27 mouse cellular contexts compared by ENCODE assay signal in the genomic region with DNA sequence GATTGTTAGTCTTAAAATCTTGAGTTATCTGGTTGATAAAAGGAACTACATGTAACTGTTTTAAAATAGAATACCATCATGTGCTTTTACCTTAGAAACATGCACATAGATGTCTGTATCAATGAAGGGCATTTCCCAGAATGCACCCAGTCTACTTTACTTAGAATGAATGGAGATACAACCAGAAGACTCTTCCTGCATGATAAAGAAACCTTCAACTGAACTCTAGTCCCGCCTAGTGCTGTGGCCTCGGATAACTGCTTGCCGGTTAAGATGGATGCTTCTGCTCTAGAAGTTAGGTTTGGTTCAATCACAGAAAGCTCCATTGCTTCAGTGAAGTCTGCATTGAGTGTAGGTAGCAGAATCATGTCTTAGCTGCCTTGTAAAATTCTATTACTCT. TPM values are rescaled to one million over a fixed set of nuclear protein-coding genes. Genes with fewer than 3 reads are reported as not detected.
DNase-seq lines count a peak whose midpoint lies in the region; ATAC-seq lines count a peak whose summit lies in the region.
"Had no signal": no experiment of that assay in that cellular context is flagged by ENCODE, and none has a peak within 500 bp of the region (broad histone marks: within the 10 kb centered on the region; RNA-seq: fewer than 3 reads in every experiment).

No protein-coding gene starts in this region.

- peak; percentile 72 for ATAC-seq in erythroblast, adult 5-6 weeks (replicated peaks; ENCODE audit: low FRiP score, poor library complexity, severe bottlenecking)
- ATAC-seq in liver, embryonic 13.5 days (ENCODE audit: low read depth) = peak; percentile 83
- ATAC-seq in megakaryocyte progenitor cell, adult 5-6 weeks (replicated peaks; ENCODE audit: poor library complexity) = peak; percentile 72
- ATAC-seq: forebrain, embryonic 13.5 days; intestine, postnatal 0 days; Patski had no signal

- no peaks in the 10 kb centered on the region for H3K9me3 ChIP-seq in liver, embryonic 13.5 days (replicated peaks)
- H3K9me3 ChIP-seq in hindbrain, embryonic 10.5 days = no peaks in the 10 kb centered on the region
- H3K9me3 ChIP-seq: forebrain, embryonic 13.5 days; heart, embryonic 10.5 days; hindbrain, embryonic 13.5 days; limb, embryonic 10.5 days; limb, embryonic 15.5 days; lung, embryonic 15.5 days; midbrain, embryonic 12.5 days; neural tube, embryonic 13.5 days had no signal

- peak; percentile 26 for DNase-seq in ZHBTc4 (ENCODE audit: low read depth, low spot score)
- peak; percentile 40 for DNase-seq in liver, embryonic 13.5 days
- no peak for DNase-seq in thymus, postnatal 14 days
- DNase-seq in gastrocnemius, adult 18-20 months (ENCODE audit: low spot score) = no peak
- no peak for DNase-seq in hindbrain, embryonic 10.5 days (ENCODE audit: low spot score)
- DNase-seq: adrenal gland, adult 8-10 months; cerebellum, adult 2 months; cerebellum, postnatal 14 days; gastrocnemius, postnatal 14 days; heart, postnatal 36 days; kidney, adult 9 months; kidney, postnatal 10 days; layer of hippocampus, postnatal 36 days; right cerebral cortex, postnatal 14 days; thymus, postnatal 36 days had no signal

- 19% methylated on average over 3 of the region's 3 CpGs for WGBS in liver, embryonic 13.5 days (ENCODE audit: insufficient replicate concordance)
- 91% methylated on average over 3 of the region's 3 CpGs for WGBS in hindbrain, embryonic 10.5 days

- no peak overlapping the region for H3K9ac ChIP-seq in liver, embryonic 13.5 days
- H3K9ac ChIP-seq: forebrain, embryonic 13.5 days; hindbrain, embryonic 13.5 days; limb, embryonic 15.5 days; lung, embryonic 15.5 days; midbrain, embryonic 12.5 days; neural tube, embryonic 13.5 days had no signal

- H3K4me2 ChIP-seq in liver, embryonic 13.5 days = no peak overlapping the region
- H3K4me2 ChIP-seq: forebrain, embryonic 13.5 days; hindbrain, embryonic 13.5 days; limb, embryonic 15.5 days; lung, embryonic 15.5 days; midbrain, embryonic 12.5 days; neural tube, embryonic 13.5 days had no signal

- H3K4me3 ChIP-seq in liver, embryonic 13.5 days (replicated peaks) = no peak overlapping the region
- H3K4me3 ChIP-seq in hindbrain, embryonic 10.5 days = no peak overlapping the region
- H3K4me3 ChIP-seq: forebrain, embryonic 13.5 days; heart, embryonic 10.5 days; hindbrain, embryonic 13.5 days; limb, embryonic 10.5 days; limb, embryonic 15.5 days; lung, embryonic 15.5 days; midbrain, embryonic 12.5 days; neural tube, embryonic 13.5 days had no signal

- no peaks in the 10 kb centered on the region for H3K27me3 ChIP-seq in liver, embryonic 13.5 days
- no peaks in the 10 kb centered on the region for H3K27me3 ChIP-seq in hindbrain, embryonic 10.5 days (ENCODE audit: insufficient read depth, poor library complexity, severe bottlenecking)
- H3K27me3 ChIP-seq: forebrain, embryonic 13.5 days; hindbrain, embryonic 13.5 days; limb, embryonic 15.5 days; lung, embryonic 15.5 days; midbrain, embryonic 12.5 days; neural tube, embryonic 13.5 days; Patski had no signal

- H3K27ac ChIP-seq in liver, embryonic 13.5 days = peak overlapping the region; percentile 71
- no peak overlapping the region for H3K27ac ChIP-seq in hindbrain, embryonic 10.5 days
- H3K27ac ChIP-seq: forebrain, embryonic 13.5 days; heart, embryonic 10.5 days; hindbrain, embryonic 13.5 days; limb, embryonic 10.5 days; limb, embryonic 15.5 days; lung, embryonic 15.5 days; midbrain, embryonic 12.5 days; neural tube, embryonic 13.5 days had no signal

- H3K4me1 ChIP-seq in liver, embryonic 13.5 days (replicated peaks) = peaks cover 47% of the 10 kb centered on the region
- H3K4me1 ChIP-seq in hindbrain, embryonic 10.5 days (replicated peaks) = no peaks in the 10 kb centered on the region
- H3K4me1 ChIP-seq: forebrain, embryonic 13.5 days; hindbrain, embryonic 13.5 days; limb, embryonic 10.5 days; limb, embryonic 15.5 days; lung, embryonic 15.5 days; midbrain, embryonic 12.5 days; neural tube, embryonic 13.5 days had no signal

- peaks cover 69% of the 10 kb centered on the region for H3K36me3 ChIP-seq in liver, embryonic 13.5 days
- H3K36me3 ChIP-seq in hindbrain, embryonic 10.5 days = peaks cover 73% of the 10 kb centered on the region

RNA-seq across cellular contexts. Expression of a gene that starts 26.5 kb away (rescaled TPM):
- 33.2 and 33.4 TPM in 2 replicates for total RNA-seq in erythroblast, adult 5-6 weeks (2015; ENCODE audit: low replicate concordance)
- total RNA-seq in erythroblast, adult 5-6 weeks (2017; ENCODE audit: low replicate concordance) = 20.6 and 37.6 TPM in 2 replicates
- polyA plus RNA-seq in liver, embryonic 13.5 days (2015; fragmentation: Nextera tagmentation; extraction: Ambion mirVana) = 9.2 and 10.5 TPM in 2 replicates
- 65.5 and 90.4 TPM in 2 replicates for total RNA-seq in megakaryocyte progenitor cell, adult 5-6 weeks (2015)
- 37.4 and 62.2 TPM in 2 replicates for total RNA-seq in megakaryocyte progenitor cell, adult 5-6 weeks (2017)
- 1 to 10 TPM; 5.5 to 6.2 TPM for total RNA-seq in gastrocnemius, adult 18-20 months (2021)
- 9.0 and 10.0 TPM in 2 replicates for polyA plus RNA-seq in hindbrain, embryonic 10.5 days (2016; fragmentation: Nextera tagmentation; extraction: Ambion mirVana)

Comparison
In these comparisons a context has a peak if more than half of its experiments do, and no peak if none do; other contexts are left out.
1. DNase-seq: peak in ZHBTc4 (single experiment) and liver, embryonic 13.5 days (single experiment); none in thymus, postnatal 14 days (single experiment), gastrocnemius, adult 18-20 months (single experiment) and hindbrain, embryonic 10.5 days (single experiment).
2. Peak in every context shown above with its lines, with median percentiles within 50 percentile points of each other: ATAC-seq.